Mouse (Mus musculus): Measurements from ENCODE around the gene Gdpd3.
A peak's percentile ranks its signal among the peaks of the same experiment; 100 is the strongest.

The Gdpd3 gene

GRCm38 (mm10) chr7:126748824-126749223 lies 17.3 kb upstream of the Gdpd3 start:
- no peaks in the 10 kb centered on the region for H3K27me3 ChIP-seq (ENCODE audit: control insufficient read depth, insufficient read depth, low read length, poor library complexity, severe bottlenecking)
- H3K36me3 ChIP-seq (ENCODE audit: control insufficient read depth, insufficient read depth, low read length, poor library complexity, severe bottlenecking): no peaks in the 10 kb centered on the region
- DNase-seq (ENCODE audit: low read depth, low spot score): no peak

GRCm38 (mm10) chr7:126749582-126750343 lies 16.4 kb upstream of the Gdpd3 start:
- Histone ChIP-seq H3K27me3 (ENCODE audit: control insufficient read depth, insufficient read depth, low read length, poor library complexity, severe bottlenecking) (no peaks in the 10 kb centered on the region), H3K36me3 (ENCODE audit: control insufficient read depth, insufficient read depth, low read length, poor library complexity, severe bottlenecking) (no peaks in the 10 kb centered on the region)

GRCm38 (mm10) chr7:126754866-126755265 lies 11.3 kb upstream of the Gdpd3 start:
- Histone ChIP-seq H3K27me3 (ENCODE audit: control insufficient read depth, insufficient read depth, low read length, poor library complexity, severe bottlenecking) (no peaks in the 10 kb centered on the region), H3K36me3 (ENCODE audit: control insufficient read depth, insufficient read depth, low read length, poor library complexity, severe bottlenecking) (no peaks in the 10 kb centered on the region)
- DNase-seq (ENCODE audit: low read depth, low spot score): peak; percentile 74

More at GRCm38 (mm10) chr7:126749582-126750343, 16.4 kb upstream of the Gdpd3 start:
- no peak for DNase-seq (ENCODE audit: low read depth, low spot score)

GRCm38 (mm10) chr7:126758539-126758938 lies 7.6 kb upstream of the Gdpd3 start:
- Histone ChIP-seq H3K27me3 (ENCODE audit: control insufficient read depth, insufficient read depth, low read length, poor library complexity, severe bottlenecking) (no peaks in the 10 kb centered on the region), H3K36me3 (ENCODE audit: control insufficient read depth, insufficient read depth, low read length, poor library complexity, severe bottlenecking) (no peaks in the 10 kb centered on the region)
- no peak for DNase-seq (ENCODE audit: low read depth, low spot score)

- H3K36me3 ChIP-seq (ENCODE audit: control insufficient read depth, insufficient read depth, low read length, poor library complexity, severe bottlenecking): no peaks in the 10 kb centered on the region
- no peaks in the 10 kb centered on the region for H3K27me3 ChIP-seq (ENCODE audit: control insufficient read depth, insufficient read depth, low read length, poor library complexity, severe bottlenecking)
- DNase-seq (ENCODE audit: low read depth, low spot score): peak; percentile 95
Observed at GRCm38 (mm10) chr7:126759050-126759671, 7.0 kb upstream of the Gdpd3 start, which contains the start of gene Mapk3. Gene Mapk3 (plus strand): TSS chr7:126759601.

GRCm38 (mm10) chr7:126759672-126760390 lies 6.3 kb upstream of the Gdpd3 start:
- H3K27me3 ChIP-seq (ENCODE audit: control insufficient read depth, insufficient read depth, low read length, poor library complexity, severe bottlenecking): no peaks in the 10 kb centered on the region
- DNase-seq (ENCODE audit: low read depth, low spot score): no peak
- H3K36me3 ChIP-seq (ENCODE audit: control insufficient read depth, insufficient read depth, low read length, poor library complexity, severe bottlenecking): no peaks in the 10 kb centered on the region; the same call in 1 of the 2 replicates

- no peak for DNase-seq (ENCODE audit: low read depth, low spot score)
- Histone ChIP-seq H3K27me3 (ENCODE audit: control insufficient read depth, insufficient read depth, low read length, poor library complexity, severe bottlenecking) (no peaks in the 10 kb centered on the region), H3K36me3 (ENCODE audit: control insufficient read depth, insufficient read depth, low read length, poor library complexity, severe bottlenecking) (no peaks in the 10 kb centered on the region; the same call in 1 of the 2 replicates)
Observed at GRCm38 (mm10) chr7:126760391-126760802, 5.7 kb upstream of the Gdpd3 start.

GRCm38 (mm10) chr7:126760956-126761355 lies 5.2 kb upstream of the Gdpd3 start:
- Histone ChIP-seq H3K27me3 (ENCODE audit: control insufficient read depth, insufficient read depth, low read length, poor library complexity, severe bottlenecking) (no peaks in the 10 kb centered on the region), H3K36me3 (ENCODE audit: control insufficient read depth, insufficient read depth, low read length, poor library complexity, severe bottlenecking) (peaks cover under 1% of the 10 kb centered on the region)
- DNase-seq (ENCODE audit: low read depth, low spot score): no peak

GRCm38 (mm10) chr7:126761529-126762067 lies 4.5 kb upstream of the Gdpd3 start:
- Histone ChIP-seq H3K27me3 (ENCODE audit: control insufficient read depth, insufficient read depth, low read length, poor library complexity, severe bottlenecking) (no peaks in the 10 kb centered on the region), H3K36me3 (ENCODE audit: control insufficient read depth, insufficient read depth, low read length, poor library complexity, severe bottlenecking) (peaks cover 3% of the 10 kb centered on the region)
- DNase-seq (ENCODE audit: low read depth, low spot score): no peak

GRCm38 (mm10) chr7:126762471-126763008 lies 3.6 kb upstream of the Gdpd3 start:
- H3K36me3 ChIP-seq (ENCODE audit: control insufficient read depth, insufficient read depth, low read length, poor library complexity, severe bottlenecking): peaks cover 4% of the 10 kb centered on the region
- no peak for DNase-seq (ENCODE audit: low read depth, low spot score)
- H3K27me3 ChIP-seq (ENCODE audit: control insufficient read depth, insufficient read depth, low read length, poor library complexity, severe bottlenecking): no peaks in the 10 kb centered on the region

GRCm38 (mm10) chr7:126765540-126765939 lies 594 bp upstream of the Gdpd3 start:
- DNase-seq (ENCODE audit: low read depth, low spot score): no peak
- H3K36me3 ChIP-seq (ENCODE audit: control insufficient read depth, insufficient read depth, low read length, poor library complexity, severe bottlenecking): peaks cover 4% of the 10 kb centered on the region
- H3K27me3 ChIP-seq (ENCODE audit: control insufficient read depth, insufficient read depth, low read length, poor library complexity, severe bottlenecking): no peaks in the 10 kb centered on the region

GRCm38 (mm10) chr7:126767001-126767400 lies 867 bp downstream of the Gdpd3 start:
- Histone ChIP-seq H3K36me3 (ENCODE audit: control insufficient read depth, insufficient read depth, low read length, poor library complexity, severe bottlenecking) (peaks cover 4% of the 10 kb centered on the region), H3K27me3 (ENCODE audit: control insufficient read depth, insufficient read depth, low read length, poor library complexity, severe bottlenecking) (no peaks in the 10 kb centered on the region)
- no peak for DNase-seq (ENCODE audit: low read depth, low spot score)

- H3K27me3 ChIP-seq (ENCODE audit: control insufficient read depth, insufficient read depth, low read length, poor library complexity, severe bottlenecking): no peaks in the 10 kb centered on the region
- peaks cover 4% of the 10 kb centered on the region for H3K36me3 ChIP-seq (ENCODE audit: control insufficient read depth, insufficient read depth, low read length, poor library complexity, severe bottlenecking)
- no peak for DNase-seq (ENCODE audit: low read depth, low spot score)
Observed at GRCm38 (mm10) chr7:126770784-126771183, 4.7 kb downstream of the Gdpd3 start.

GRCm38 (mm10) chr7:126773351-126773750 lies 7.2 kb downstream of the Gdpd3 start:
- Histone ChIP-seq H3K27me3 (ENCODE audit: control insufficient read depth, insufficient read depth, low read length, poor library complexity, severe bottlenecking) (no peaks in the 10 kb centered on the region), H3K36me3 (ENCODE audit: control insufficient read depth, insufficient read depth, low read length, poor library complexity, severe bottlenecking) (peaks cover under 1% of the 10 kb centered on the region)
- DNase-seq (ENCODE audit: low read depth, low spot score): no peak

Measured in splenic B cell, adult 2 months (primary cell).